Mouse (Mus musculus): ENCODE results near the gene Pou3f3.

The Pou3f3 gene

DNA sequence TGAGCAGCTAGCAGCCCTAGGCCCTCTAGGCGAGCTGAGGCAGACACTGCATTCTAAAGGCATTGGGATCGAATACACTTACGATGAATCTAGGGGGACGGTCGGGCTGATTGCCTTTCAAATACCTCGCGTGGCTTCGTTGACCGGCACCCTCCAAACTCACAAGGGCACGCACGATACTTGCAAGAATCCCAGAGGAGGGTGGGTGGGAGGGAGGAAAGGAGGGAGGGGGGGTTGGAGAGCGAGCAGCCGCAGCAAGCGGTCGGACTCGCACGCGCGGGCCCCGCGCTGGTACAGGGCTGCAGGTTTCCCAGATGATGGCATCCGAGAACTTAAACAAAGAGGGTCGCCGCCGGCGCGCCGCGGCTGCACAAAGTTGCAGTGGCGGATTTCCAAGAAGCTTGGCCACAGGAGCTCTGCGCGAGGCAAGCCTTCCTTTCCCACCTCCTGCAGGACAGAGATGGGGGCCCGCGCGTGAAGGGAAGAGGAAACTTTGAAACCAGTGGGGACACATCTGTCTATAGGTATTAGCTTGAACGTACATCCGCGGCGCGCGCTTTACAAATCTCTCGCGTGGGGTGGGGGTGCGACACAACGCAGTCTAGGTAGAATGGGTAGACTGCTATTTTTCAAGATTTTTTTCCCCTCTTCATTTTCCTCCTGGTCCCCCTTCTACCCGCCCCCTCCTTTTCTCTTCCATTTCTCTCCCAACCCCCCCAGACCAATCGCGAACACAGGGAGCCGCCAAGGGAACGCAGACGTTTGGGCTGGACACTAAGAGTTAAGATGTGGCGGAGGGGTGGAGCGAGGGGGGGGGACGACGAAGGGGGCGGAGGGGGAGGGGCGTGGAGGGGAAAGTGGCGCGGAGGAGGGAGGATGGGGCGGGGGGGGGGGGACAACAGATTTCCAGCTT is 647 bp upstream of the Pou3f3 start:
- DNase-seq = no peak

DNA sequence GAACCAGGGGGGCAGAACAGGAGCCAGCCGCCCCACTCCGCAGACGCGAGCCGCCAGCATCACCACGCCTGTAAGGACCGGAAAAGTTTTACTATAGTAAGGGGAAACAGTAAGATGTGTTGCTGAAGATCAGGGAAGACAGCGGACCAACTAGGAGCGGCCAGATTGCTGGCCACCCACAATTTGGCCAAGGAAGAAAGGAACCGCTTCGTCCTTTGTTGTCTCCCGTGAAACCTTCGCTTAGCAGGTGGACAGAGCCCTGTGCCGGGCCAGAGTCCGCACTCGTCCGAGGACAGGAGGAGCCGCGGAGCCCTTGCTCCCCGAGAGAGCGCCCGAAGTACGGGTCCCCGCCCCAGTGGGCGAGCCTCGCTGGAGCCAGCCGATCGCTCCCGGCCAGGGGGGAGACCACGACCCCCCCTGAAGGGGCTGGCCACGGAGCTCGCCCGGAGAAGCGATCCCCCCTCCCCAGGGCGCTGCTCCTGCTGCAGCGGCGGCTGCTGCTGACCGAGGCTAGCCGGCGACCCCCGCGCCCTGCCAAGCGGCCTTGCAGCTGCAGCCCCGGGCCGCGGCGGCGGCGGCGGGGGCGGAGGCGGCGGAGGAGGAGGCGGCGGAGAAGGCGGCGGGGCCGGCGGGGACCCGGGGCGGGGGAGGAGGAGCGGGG is 933 bp downstream of the Pou3f3 start:
- DNase-seq = peak; percentile 32

DNA sequence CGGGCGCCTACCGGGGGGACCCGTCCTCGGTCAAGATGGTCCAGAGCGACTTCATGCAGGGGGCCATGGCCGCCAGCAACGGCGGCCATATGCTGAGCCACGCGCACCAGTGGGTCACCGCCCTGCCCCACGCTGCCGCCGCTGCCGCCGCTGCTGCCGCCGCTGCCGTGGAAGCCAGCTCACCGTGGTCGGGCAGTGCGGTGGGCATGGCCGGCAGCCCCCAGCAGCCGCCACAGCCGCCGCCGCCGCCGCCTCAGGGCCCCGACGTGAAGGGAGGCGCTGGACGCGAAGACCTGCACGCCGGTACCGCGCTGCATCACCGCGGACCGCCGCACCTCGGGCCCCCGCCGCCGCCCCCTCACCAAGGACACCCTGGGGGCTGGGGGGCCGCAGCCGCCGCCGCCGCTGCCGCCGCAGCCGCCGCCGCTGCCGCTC is 1.8 kb downstream of the Pou3f3 start:
- no peak for DNase-seq

DNA sequence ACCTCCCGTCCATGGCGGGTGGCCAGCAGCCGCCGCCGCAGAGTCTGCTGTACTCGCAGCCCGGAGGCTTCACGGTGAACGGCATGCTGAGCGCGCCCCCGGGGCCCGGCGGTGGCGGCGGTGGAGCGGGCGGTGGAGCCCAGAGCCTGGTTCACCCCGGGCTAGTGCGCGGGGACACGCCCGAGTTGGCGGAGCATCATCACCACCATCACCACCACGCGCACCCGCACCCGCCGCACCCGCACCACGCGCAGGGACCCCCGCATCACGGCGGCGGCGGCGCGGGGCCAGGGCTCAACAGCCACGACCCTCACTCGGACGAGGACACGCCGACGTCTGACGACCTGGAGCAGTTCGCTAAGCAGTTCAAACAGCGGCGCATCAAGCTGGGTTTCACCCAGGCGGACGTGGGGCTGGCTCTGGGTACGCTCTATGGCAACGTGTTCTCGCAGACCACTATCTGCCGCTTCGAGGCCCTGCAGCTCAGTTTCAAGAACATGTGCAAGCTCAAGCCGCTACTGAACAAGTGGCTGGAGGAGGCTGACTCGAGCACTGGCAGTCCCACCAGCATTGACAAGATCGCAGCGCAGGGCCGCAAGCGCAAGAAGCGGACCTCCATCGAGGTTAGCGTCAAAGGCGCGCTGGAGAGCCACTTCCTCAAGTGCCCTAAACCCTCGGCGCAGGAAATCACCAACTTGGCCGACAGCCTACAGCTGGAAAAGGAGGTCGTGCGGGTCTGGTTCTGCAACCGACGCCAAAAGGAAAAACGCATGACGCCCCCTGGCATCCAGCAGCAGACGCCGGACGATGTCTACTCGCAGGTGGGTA is 2.4 kb downstream of the Pou3f3 start:
- no peak for DNase-seq

DNA sequence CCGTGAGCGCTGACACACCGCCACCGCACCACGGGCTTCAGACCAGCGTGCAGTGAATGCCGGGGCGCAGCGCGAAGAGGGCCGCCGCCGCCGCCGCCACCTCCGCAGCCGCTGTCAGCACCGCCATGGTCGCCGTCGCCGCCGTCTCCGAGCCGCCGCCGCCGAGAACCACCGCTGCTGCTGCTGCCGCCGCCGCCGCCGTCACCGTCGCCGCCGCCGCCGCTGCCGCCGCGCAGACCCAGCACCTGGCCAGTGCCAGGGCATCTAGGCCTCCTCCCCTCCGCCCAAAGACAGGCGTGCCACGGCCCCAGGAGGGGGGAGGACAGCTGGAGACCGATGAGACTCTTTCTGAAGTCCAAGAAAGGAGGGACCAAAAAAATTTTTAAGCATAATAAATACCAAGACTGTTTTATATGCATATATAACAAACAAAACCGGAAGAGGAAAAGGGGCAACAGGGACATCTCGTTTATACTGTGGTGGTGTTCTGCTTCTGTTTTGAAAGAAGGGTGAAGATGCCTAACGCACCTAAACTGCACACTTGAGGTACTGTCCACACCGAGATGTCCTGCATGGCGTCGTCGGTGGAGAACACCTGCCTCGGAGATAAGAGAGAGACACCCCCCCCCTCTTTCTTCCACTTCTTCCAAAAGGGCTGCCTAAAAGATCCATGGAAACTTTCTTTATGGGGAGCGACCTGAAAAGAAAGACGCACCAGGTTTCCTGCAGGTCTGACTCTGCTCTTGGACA is 3.2 kb downstream of the Pou3f3 start:
- DNase-seq = no peak

DNA sequence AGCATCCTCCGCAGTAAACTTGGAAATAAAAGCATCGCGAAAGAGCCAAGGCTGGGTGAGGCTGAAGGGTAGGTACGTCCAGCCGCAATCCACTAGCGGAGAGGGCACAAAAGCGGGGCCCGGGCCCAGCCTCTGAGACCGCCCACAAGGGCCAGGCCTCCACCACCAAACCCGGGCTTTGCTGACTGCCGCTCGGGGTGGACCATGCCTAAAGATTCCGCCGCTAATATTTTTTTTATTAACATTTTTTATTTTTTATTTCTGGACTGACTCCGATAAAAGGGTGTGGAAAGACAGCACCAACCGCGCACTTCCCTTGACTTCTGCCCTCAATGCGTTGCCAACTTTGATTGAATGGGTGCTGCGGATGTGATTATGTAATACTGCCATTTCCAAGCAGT is 3.9 kb downstream of the Pou3f3 start:
- no peak for DNase-seq

DNA sequence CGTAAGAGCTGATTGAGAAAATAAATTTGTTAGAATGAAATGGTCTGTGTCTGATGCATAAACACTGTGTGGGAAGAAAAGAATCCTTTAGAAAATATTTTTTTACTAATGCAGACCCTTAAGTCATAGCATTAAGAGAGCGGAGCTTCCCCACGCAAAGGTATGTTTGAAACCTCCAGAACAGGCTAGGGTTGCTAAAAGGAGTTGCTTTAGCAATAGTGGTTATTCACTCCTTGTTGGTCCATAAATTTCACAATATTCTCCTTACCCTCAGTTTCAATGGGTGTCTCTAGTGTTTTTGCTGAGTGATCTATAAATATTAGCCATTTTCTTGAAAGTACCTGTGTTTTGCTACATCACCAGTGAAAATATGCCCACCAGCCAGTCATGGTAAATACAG is 4.6 kb downstream of the Pou3f3 start:
- DNase-seq = no peak

DNA sequence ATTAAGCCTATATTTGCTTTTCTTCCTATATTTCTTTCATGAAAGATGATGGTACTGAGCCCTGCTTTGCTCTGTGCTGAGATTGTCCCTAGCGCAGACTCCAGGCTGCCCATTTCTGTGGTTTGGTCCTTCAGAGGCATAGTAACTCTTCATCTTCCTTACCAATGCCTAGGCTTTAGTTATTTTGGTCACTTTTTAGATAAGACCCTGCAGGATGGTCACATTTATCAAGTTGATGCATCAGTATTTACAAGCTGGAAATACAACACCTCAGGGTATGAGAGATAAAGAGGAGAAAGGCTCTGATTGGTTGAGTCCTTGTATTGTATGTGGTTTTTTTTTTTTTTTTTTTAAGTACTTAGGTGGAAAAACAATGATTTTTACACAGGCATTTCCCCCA is 5.2 kb downstream of the Pou3f3 start:
- DNase-seq = no peak

DNA sequence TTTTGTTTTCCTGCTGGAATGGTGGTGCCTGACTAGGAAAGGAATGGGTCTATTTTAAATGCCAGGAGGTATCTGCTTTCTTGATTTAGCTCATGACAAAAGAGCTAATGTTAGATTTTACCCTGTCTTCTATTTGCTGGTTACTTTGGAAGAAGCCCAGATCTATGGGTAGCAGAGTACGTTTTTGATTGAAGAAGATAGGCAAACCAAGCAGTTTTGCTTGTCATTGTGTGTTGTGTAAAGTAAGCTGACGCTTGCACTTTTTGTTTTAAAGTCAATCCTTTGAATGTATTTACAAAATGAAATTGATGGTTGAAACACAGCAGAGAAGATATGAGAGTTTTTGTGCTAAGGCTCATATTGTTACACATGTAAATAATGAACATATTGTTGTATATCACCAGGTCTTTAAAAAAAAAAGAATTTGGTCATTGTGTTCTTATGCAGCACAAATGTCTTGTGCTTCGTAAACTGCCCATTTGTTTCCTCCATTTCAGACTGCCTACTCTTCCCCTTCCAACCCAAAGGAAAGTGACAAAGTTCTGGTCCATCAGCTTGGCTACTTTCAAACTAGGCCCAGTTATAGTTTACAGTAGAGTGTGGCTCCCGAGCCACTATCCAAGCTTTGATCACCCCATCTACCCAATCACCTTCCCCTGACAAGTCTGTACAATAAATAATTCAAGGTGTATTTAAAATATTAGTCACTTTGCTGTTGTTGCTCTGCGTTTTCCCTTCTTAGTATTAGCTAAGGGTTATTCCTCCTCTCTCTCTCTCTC is 6.5 kb downstream of the Pou3f3 start:
- no peak for DNase-seq

DNA sequence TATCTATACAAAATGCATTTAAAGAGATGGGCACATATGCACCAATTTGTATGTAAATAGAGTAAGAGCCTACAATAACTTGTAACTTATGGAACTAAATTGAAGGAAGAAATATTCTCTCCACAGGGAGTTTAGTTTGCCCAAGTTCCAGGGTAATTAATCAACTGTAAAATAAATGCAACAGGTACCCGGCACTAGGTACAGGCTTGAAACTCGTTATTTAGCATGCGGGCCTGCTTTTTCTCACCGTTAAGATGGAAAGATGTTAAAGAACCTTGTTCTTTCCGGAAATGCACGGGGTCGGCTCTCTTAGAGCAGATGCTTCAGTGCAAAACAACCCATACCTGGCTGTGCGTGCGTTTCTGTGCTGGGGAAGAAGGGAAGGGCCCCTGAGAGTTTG is 7.4 kb downstream of the Pou3f3 start:
- no peak for DNase-seq

DNA sequence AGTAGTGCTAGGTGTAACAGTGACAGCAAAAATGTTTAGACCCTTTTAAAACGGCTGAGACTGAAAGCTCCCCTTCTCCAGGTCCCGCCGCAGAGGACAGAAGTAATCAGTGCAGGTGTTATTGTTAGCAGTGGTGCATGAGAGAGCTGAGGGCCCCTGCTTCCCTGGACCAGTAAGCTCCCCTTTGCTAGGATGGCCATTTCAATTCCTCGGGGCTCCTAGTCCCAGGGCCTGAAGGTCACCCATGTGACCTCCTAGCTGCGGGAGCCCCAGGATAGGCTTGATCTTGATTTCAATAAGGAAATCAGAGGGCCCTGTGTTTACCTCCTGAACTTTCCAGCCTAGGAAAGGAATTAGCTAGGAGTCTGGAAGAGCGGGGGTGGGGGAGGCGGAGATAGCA is 7.9 kb downstream of the Pou3f3 start:
- DNase-seq = no peak

DNA sequence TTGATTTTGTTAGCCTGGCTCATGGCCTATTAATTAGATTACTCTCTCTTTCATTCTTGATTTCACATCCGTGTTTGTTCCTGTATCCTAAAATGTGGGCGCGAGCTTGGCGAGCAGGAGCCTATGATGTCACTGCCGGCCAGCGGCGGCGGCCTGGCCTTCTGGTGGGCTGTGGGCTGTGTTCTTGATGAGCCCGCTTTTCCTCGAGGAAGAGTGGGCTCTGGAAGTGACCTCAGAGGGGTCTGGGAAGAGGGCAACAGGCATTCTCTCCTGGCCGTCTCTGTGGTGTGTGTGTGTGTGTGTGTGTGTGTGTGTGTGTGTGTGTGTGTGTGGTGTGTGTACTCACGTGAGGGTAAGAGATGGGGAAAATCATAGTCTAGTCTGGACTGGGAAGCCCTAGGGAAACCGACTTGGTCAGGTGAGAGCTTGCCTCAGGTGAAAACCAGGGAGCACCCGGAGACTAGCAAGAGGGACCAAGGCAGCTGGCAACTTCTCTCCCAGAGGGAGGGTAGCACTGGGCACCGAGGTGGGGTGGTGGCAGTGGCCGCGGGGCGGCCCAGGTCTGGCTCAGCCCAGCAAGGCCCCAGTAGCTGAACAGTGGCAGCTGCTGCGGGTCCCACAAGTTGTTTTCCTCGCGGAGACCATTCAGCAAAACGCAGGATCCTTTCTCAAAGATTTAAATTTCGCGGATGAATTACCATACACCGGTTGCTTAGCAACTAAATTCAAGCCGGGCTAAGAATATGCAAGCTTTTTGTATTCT is 8.5 kb downstream of the Pou3f3 start:
- no peak for DNase-seq

DNA sequence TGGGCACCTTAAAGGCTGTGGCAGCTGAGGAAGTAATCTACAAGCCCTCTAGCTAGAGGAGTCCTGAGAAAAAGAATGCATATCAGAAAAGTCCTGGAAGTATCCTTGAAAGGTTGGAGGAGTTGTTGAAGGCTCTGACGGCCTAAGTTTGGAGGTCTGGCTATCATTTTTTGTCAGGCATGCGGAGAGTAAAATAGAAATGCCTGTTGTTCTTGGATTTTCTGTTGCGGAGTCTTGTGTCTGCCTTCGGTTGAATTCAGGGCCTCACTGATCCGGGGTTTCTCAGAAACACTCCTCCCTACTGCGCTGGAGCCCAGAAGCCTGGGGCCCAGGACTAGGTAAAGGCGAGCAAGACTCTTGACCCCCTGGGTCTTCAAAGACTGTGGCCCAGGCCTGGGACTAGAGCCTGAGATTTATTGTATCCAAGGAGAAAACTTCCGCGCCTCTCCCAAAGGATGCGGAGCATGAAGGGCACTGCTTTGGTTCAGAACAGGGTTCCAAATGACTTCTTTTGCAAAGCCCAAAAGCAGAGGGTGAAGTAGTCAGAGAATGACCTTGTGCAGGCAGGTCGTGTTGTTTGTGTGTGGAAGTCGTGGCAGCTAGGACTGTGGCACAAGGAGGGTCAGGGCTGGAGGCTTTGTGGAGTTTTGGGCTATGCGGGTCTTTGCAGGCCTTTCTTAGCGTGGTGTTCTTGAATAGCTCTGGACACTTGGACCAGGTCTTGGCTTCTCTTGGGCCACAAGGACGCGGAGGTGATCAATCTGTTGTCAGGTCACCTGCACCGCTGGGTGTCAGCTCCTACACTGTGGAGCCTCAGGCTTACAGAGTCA is 9.6 kb downstream of the Pou3f3 start:
- no peak for DNase-seq

DNA sequence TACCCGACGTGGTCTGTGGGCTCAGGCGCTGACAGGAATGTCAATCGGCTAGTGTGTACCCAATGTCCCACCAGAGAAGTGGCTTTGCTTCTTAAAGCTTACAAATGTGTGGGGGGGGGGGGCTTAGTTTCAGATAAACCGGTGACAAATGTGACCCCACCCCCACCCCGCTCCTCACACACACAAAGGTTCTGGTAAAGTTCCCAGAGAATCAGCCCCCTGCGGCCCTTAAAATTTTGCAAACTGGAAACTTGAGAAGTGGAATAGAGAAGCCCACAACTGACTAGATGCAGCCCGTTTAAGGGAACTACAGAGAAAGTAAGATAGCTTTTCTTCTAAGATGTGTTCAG is 10.2 kb downstream of the Pou3f3 start:
- no peak for DNase-seq

DNA sequence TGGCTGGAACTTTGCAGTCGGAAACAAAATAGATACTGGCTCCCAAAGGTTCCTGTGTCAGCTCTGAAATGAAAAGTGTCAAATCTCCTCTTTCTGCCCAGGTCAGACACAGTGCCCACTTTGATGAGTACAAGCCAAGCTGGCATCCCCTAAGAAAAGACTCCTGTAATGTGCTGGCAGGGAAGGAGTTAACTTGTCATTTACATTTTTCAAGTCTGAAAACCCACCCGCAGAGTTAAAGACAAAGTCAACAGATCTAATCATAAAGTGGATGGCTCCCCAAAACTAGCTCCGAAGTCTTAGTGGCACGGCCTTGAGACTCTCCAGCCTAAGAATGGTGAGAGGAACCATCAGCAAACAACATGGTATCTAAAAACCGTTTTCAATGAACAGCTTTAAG is 11.6 kb downstream of the Pou3f3 start:
- no peak for DNase-seq

DNA sequence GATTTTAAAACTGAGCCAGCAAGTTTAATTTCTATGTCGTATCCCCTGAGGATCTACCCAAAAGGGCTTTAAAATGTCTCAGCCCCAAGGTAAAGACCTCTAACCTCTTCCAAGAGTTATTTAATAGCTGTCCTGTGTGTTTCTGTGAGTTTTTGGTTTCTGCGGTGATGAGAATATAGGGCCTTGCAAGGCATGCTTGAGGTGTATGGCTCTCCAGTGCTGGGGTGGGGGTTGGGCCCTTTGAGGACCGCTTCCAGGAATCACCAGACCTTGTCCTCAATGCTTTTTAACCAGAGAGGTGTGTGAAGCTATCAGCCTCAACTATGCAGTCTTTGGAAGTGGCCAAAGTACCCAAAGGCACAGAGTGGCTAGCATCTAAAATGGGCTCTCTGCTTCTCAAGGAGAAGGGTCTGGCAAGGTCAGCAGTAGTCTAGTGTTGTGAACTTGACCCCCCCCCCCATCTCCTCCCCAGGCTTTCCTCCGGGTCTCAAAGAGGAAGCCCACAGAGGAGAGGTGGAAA is 12.1 kb downstream of the Pou3f3 start:
- no peak for DNase-seq

DNA sequence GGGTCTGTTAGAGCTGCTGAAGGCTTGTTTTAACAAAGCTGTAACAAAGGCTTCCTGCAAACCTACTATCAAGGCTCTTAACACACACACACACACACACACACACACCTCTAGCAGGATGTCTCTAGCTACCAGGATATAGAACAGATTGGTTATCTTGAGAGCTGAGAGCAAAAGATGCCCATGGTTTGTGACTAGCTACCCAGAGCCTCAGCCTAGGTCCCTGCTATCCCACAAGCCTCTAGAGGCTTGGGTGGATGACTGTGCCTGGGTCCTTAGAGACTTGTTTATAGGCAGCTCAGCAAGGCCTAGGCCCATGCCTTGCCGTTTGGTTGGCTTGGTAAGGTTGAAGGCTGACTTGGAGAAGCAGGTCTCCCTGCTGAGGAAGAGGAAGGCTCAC is 13.5 kb downstream of the Pou3f3 start:
- no peak for DNase-seq

DNA sequence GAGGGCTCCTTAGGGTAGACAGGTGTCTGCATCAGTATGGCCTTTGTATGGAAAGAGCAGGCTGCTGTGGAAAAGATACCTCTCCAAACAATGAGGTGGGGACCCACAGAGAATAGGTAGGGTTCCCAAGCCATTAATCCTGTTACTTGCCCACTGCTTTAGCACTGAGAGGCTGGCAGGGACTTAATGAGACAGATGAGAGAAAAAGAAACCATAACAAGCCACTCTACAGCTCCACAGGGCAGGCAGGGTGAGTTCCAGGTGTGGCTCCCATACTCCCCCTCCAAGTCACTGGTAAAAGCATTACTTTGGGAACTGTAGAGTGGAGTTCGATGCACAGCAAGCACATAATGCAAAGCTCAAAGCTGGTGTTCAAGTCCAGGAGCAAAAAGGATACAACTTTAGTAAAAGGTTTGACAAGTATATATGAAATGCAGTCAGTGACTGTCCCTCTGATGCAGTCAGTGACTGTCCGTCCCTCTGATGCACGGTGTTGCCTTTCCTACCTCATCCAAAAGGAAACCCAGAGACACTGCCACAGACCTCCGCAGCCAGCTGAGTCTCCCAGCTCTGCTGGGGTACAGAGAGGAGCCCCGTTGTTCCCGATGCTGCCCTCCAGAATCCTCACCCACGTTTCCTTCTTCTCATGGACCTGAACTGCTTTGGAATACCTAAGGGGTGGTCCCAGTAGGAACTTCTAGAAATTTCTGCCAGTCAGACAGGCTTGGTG is 14.0 kb downstream of the Pou3f3 start:
- DNase-seq = no peak

DNA sequence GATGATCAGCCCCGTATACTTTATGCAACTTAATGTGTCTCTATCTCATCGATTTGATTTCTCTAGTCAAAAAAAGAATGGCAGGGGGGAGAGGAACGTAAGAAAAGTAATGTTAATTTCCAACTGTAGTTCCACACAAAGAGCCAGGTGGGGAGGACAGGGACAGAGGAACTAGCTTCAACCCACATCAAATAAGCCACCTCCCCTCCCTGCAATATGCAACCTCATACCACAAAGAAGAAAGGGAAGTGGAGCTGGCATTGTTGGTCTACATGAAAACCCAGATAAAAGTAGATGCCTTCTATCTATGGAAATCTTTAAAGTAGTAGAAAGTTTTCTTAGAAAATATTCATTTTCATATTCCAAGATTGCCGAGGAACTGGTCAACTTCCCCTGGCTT is 14.7 kb downstream of the Pou3f3 start:
- DNase-seq = no peak
